ENCODE assay signal across 8 mouse cellular contexts in the genomic region with DNA sequence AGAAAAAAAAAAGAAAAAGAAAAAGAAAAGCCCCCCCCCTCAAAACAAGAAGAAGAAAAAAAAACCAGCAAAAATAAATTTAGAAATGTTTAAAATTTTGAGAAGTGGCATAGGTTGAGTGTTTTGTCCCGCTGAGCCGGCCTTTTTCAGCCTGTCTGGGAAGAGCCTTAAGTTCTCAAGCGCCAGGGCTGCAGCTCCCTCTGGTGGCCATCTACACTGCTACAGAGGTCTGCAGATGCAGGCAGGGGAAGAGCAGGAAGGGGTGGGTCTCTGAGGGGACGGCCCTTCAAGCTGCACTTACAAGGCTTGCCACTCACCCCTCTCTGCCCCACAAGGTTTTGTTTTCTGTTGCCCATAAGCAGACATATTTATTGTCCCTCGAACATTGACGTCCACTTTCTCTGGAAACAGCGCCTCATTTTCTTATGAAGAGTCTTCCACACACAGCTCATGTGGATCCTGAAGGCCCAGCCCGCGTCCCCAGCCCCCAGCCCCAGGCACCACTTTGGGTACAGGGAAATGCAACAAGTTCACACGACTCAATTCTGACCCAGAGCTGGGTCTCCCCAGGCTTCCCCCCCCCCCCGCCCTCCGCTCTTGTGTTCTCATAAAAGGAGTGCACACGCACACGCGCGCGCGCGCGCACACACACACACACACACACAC. TPM values are rescaled to one million over a fixed set of nuclear protein-coding genes. Genes with fewer than 3 reads are reported as not detected.
DNase-seq lines count a peak whose midpoint lies in the region; ATAC-seq lines count a peak whose summit lies in the region.

No protein-coding gene starts in this region.

- no peaks in the 10 kb centered on the region for H3K27me3 ChIP-seq in intestine, embryonic 14.5 days (replicated peaks; ENCODE audit: control insufficient read depth, insufficient read depth, low read length)

- no peak overlapping the region for H3K27ac ChIP-seq in intestine, embryonic 14.5 days (ENCODE audit: low read depth)

- no peaks in the 10 kb centered on the region for H3K36me3 ChIP-seq in intestine, embryonic 14.5 days (ENCODE audit: control insufficient read depth, insufficient read depth, low read length)

- intact Hi-C loops in left cerebral cortex, postnatal 14 days (cut with DNase I) = loop anchor here (2.0 to 5.0 kb wide), 2 partner anchors 39 to 125 kb away; partner anchors contain the start of genes Fam187b, Lgi4 and Lsr

- no peaks in the 10 kb centered on the region for H3K9me3 ChIP-seq in intestine, embryonic 14.5 days (ENCODE audit: control insufficient read depth, low read length)

- WGBS in intestine, embryonic 14.5 days = 47% methylated on average over 20 of the region's 20 CpGs

- DNase-seq in embryo, embryonic 10 days (ENCODE audit: low spot score) = peak; percentile 96
- DNase-seq in gastrocnemius, postnatal 25 days = peak; percentile 87
- peak; percentile 92 for DNase-seq in intestine, embryonic 14.5 days (ENCODE audit: low spot score)
- DNase-seq in left cerebral cortex, postnatal 14 days (ENCODE audit: low spot score in 2 of 2) = peak; percentile 93 to 95
- peak; percentile 93 for DNase-seq in mesoderm, embryonic 11.5 days (ENCODE audit: low read depth, low spot score)
- peak; percentile 81 to 83 for DNase-seq in right cerebral cortex, postnatal 36 days (ENCODE audit: low spot score in 2 of 2)
- peak; percentile 85 to 93 for DNase-seq in urinary bladder, postnatal 4 days (ENCODE audit: low spot score in 2 of 2)

- H3K9ac ChIP-seq in intestine, embryonic 14.5 days (ENCODE audit: low read length) = 0 out of 2 replicates have a peak overlapping the region, but pooled peaks have one; percentile 1

- peak overlapping the region; percentile 41 for H3K4me2 ChIP-seq in intestine, embryonic 14.5 days (ENCODE audit: low read length)

- ATAC-seq in activated CD4-positive, CD25-positive, alpha-beta regulatory T cell, adult 4 months = peak; percentile 91
- ATAC-seq in intestine, embryonic 14.5 days (replicated peaks; ENCODE audit: low FRiP score, low TSS enrichment, low read depth) = peak; percentile 93

- H3K4me3 ChIP-seq in intestine, embryonic 14.5 days (ENCODE audit: low read depth, low read length) = no peak overlapping the region

- H3K4me1 ChIP-seq in intestine, embryonic 14.5 days (replicated peaks; ENCODE audit: control insufficient read depth, insufficient read depth, low read length) = no peaks in the 10 kb centered on the region

RNA-seq across cellular contexts. Expression of gene Hpn, which starts 17.4 kb away (rescaled TPM):
- polyA plus RNA-seq in activated CD4-positive, CD25-positive, alpha-beta regulatory T cell, adult 4 months (2017; shearing (Covaris generic)) = 1 to 10 TPM; 4.3 to 5.6 TPM
- 10 to 100 TPM; 15.5 to 17.3 TPM for total RNA-seq in gastrocnemius, postnatal 25 days (2021)
- 23.5 and 29.0 TPM in 2 replicates for polyA plus RNA-seq in intestine, embryonic 14.5 days (2014; fragmentation: Nextera tagmentation; extraction: Ambion mirVana)
- total RNA-seq in left cerebral cortex, postnatal 14 days (2021) = 1 to 10 TPM; 2.0 to 3.3 TPM

RNA-seq across cellular contexts. Expression of gene Fxyd3, which starts 21.2 kb away (rescaled TPM):
- polyA plus RNA-seq in activated CD4-positive, CD25-positive, alpha-beta regulatory T cell, adult 4 months (2017; shearing (Covaris generic)) = not detected
- total RNA-seq in gastrocnemius, postnatal 25 days (2021) = 1 to 10 TPM; 1.7 to 3.2 TPM
- 70.2 and 71.5 TPM in 2 replicates for polyA plus RNA-seq in intestine, embryonic 14.5 days (2014; fragmentation: Nextera tagmentation; extraction: Ambion mirVana)
- total RNA-seq in left cerebral cortex, postnatal 14 days (2021) = not detected

RNA-seq across cellular contexts. Expression of gene Scn1b, which starts 29.1 kb away (rescaled TPM):
- not detected for polyA plus RNA-seq in activated CD4-positive, CD25-positive, alpha-beta regulatory T cell, adult 4 months (2017; shearing (Covaris generic))
- total RNA-seq in gastrocnemius, postnatal 25 days (2021) = 100 to 1,000 TPM; 787 to 821 TPM
- 0.99 and 2.4 TPM in 2 replicates for polyA plus RNA-seq in intestine, embryonic 14.5 days (2014; fragmentation: Nextera tagmentation; extraction: Ambion mirVana)
- total RNA-seq in left cerebral cortex, postnatal 14 days (2021) = 100 to 1,000 TPM; 359 to 374 TPM

RNA-seq across cellular contexts. Expression of gene Lgi4, which starts 38.6 kb away (rescaled TPM):
- polyA plus RNA-seq in activated CD4-positive, CD25-positive, alpha-beta regulatory T cell, adult 4 months (2017; shearing (Covaris generic)) = under 1 TPM in 1 of 2 experiments, not detected in 1; 0.19 TPM
- 1 to 10 TPM; 4.1 to 5.4 TPM for total RNA-seq in gastrocnemius, postnatal 25 days (2021)
- 1.2 and 2.4 TPM in 2 replicates for polyA plus RNA-seq in intestine, embryonic 14.5 days (2014; fragmentation: Nextera tagmentation; extraction: Ambion mirVana)
- 10 to 100 TPM; 16.2 to 17.5 TPM for total RNA-seq in left cerebral cortex, postnatal 14 days (2021)

RNA-seq across cellular contexts. Expression of gene Fxyd1, which starts 40.7 kb away (rescaled TPM):
- polyA plus RNA-seq in activated CD4-positive, CD25-positive, alpha-beta regulatory T cell, adult 4 months (2017; shearing (Covaris generic)) = not detected
- 1,000 to 10,000 TPM; 1,050 to 1,262 TPM for total RNA-seq in gastrocnemius, postnatal 25 days (2021)
- polyA plus RNA-seq in intestine, embryonic 14.5 days (2014; fragmentation: Nextera tagmentation; extraction: Ambion mirVana) = 71.8 and 74.1 TPM in 2 replicates
- 10 to 100 TPM; 46.1 to 47.7 TPM for total RNA-seq in left cerebral cortex, postnatal 14 days (2021)
